Mouse (Mus musculus): ENCODE measurements around the gene Rabl3. TPM values are rescaled to one million over a fixed set of nuclear protein-coding genes. Genes with fewer than 3 reads are reported as not detected.
A peak's percentile ranks its signal among the peaks of the same experiment; 100 is the strongest.

The Rabl3 gene
- total RNA-seq, 2 experiments from 2014 or later: 9.0 to 10.1 TPM

- peak; percentile 58 to 65 for DNase-seq (ENCODE audit: low spot score in 2 of 2)
- intact Hi-C loops (cut with DNase I): no loop called here
Measured at GRCm38 (mm10) chr16:37584218-37585035, 44.7 kb downstream of the Rabl3 start.

DNA sequence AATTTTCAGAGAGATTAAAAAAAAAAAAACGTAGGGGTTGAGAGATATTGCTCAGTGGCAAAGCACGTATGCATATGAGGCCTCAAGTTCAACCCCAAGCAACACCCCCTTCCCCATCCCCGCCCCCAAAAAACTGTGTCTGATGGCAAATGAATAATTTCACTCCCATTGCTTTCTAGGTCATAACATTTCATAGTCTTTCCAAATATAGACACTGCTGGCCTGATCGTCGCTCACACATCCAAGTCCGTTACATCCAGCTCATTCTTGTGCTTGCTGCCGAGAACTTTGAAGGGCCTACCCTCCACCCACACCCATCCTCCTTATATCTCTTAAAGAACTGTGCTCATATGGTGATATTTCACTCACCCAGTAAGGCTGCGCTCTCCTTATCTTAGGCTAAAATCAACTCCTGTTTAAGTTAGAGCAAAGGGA lies 45.5 kb downstream of the Rabl3 start:
- intact Hi-C loops (cut with DNase I): no loop called here
- DNase-seq (ENCODE audit: low spot score in 2 of 2): no peak

DNA sequence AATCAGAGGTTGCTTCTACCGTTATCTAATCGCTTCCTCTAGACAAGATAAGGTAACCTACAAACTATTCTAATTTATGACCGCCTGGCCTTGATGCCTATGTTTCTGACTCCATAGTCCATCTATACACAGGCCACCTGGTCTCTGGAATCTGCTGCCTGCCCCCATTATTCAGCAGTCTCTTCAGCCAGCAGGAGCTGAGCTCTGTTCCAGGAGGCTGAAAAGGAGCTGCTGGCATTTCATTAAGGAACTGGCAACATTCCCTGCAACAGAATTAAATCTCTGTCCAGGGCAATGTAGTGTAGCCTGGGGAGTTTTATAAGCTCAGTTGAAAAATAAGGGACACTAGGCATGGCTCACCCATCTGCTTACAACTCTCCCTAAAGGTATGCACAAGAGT lies 51.2 kb downstream of the Rabl3 start:
- intact Hi-C loops (cut with DNase I): no loop called here
- no peak for DNase-seq (ENCODE audit: low spot score in 2 of 2)

DNA sequence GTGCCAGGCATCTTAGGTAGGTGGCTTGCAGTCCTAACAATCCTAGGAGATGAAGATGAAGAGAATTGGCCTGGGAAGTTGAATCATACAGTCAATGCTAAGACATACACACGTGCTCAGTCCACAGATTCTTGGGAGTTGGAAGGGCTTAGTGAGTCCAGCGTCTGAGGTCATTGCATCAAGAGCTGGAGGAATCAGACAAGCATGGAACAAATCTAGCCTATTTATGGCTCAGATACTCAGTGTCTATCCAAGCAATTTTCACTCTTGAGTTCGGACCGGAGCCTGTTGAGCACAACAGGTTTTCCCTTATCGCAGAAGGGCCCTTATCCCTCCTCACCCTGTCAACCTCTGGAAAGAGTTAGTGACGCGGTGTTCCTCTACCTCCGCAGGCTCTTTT lies 51.9 kb downstream of the Rabl3 start:
- DNase-seq (ENCODE audit: low spot score in 2 of 2): no peak
- intact Hi-C loops (cut with DNase I): no loop called here

GRCm38 (mm10) chr16:37597412-37597811 lies 57.7 kb downstream of the Rabl3 start:
- intact Hi-C loops (cut with DNase I): no loop called here
- no peak for DNase-seq (ENCODE audit: low spot score in 2 of 2)

GRCm38 (mm10) chr16:37598463-37598862 lies 58.8 kb downstream of the Rabl3 start:
- DNase-seq (ENCODE audit: low spot score in 2 of 2): no peak

GRCm38 (mm10) chr16:37599326-37599725 lies 59.6 kb downstream of the Rabl3 start:
- no peak for DNase-seq (ENCODE audit: low spot score in 2 of 2)
- intact Hi-C loops (cut with DNase I): no loop called here

More at GRCm38 (mm10) chr16:37598463-37598862, 58.8 kb downstream of the Rabl3 start:
- intact Hi-C loops (cut with DNase I): no loop called here

GRCm38 (mm10) chr16:37603431-37603830 lies 63.7 kb downstream of the Rabl3 start:
- intact Hi-C loops (cut with DNase I): no loop called here
- DNase-seq (ENCODE audit: low spot score in 2 of 2): no peak

GRCm38 (mm10) chr16:37604243-37604642 lies 64.6 kb downstream of the Rabl3 start:
- no peak for DNase-seq (ENCODE audit: low spot score in 2 of 2)
- intact Hi-C loops (cut with DNase I): no loop called here

DNA sequence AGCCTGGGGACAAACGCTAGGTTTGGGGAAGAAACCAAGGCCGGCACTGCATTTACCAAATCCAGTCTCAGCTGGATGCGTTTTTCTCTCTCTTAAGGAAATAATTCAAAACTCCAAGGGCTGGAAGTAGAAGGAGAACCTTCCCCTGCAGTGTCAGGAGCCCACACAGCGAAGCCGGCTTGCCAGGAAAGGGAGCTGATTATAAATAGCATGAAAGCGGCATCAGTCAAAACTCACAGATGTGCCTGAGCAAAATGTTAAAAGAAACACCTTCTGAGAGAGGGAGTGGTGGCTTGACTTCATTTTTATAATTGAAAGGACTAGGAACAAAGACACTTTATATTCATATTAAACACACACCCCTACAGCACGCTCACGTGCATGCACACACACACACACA lies 70.6 kb downstream of the Rabl3 start:
- intact Hi-C loops (cut with DNase I): no loop called here
- peak; percentile 45 to 49 for DNase-seq (ENCODE audit: low spot score in 2 of 2)

GRCm38 (mm10) chr16:37611072-37611471 lies 71.4 kb downstream of the Rabl3 start:
- intact Hi-C loops (cut with DNase I): no loop called here
- DNase-seq (ENCODE audit: low spot score in 2 of 2): no peak

GRCm38 (mm10) chr16:37612013-37612412 lies 72.3 kb downstream of the Rabl3 start:
- intact Hi-C loops (cut with DNase I): no loop called here
- DNase-seq (ENCODE audit: low spot score in 2 of 2): no peak

- DNase-seq (ENCODE audit: low spot score in 2 of 2): no peak
- intact Hi-C loops (cut with DNase I): no loop called here
Measured at GRCm38 (mm10) chr16:37614540-37614939, 74.9 kb downstream of the Rabl3 start.

DNA sequence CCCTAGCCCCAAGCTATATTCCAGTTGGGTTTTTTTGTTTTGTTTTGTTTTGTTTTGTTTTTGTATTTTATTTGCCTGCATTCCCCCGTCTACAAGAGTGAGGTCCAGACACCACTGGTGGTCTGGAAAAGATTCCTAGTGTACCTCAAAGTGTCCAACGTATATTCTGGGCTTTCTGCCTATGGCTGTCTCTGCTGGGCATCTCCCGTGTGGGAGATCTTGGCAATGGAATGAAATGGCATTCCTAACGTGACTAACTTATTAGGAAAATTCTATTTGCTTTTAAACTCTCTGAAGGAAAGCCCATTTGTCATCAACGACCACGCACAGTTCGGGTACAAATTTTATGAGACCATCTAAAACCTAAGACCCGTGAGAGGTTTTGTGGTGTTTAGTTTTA lies 75.7 kb downstream of the Rabl3 start:
- DNase-seq (ENCODE audit: low spot score in 2 of 2): no peak
- intact Hi-C loops (cut with DNase I): no loop called here

GRCm38 (mm10) chr16:37616104-37616503 lies 76.4 kb downstream of the Rabl3 start:
- DNase-seq (ENCODE audit: low spot score in 2 of 2): no peak

DNA sequence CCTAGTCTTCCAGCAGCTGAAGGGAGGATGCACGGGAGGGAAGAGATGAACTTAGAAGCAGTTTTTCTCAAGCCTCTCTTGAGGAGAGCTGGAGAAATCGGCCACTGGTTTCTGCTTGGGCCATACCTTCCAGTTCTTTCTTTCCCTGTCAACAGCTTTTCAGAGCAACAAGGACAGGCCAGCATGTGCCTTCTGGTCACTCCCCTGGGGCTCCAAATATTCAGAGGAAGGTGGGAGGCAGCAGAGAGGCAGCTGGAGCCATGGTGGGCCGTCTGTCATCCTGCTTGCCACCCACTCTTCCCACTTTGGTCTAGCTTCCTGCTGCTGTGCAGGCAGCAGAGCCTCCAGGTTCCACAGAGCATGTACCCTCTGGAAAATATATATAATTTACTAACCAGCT lies 78.0 kb downstream of the Rabl3 start:
- intact Hi-C loops (cut with DNase I): no loop called here
- DNase-seq (ENCODE audit: low spot score in 2 of 2): peak; percentile 72 to 75

More at GRCm38 (mm10) chr16:37616104-37616503, 76.4 kb downstream of the Rabl3 start:
- intact Hi-C loops (cut with DNase I): no loop called here

Other genes with a start within 250 kb of the Rabl3 start
- gene Stxbp5l, start 154.9 kb upstream of the Rabl3 start, total RNA-seq (2021): 100 to 1,000 TPM; 108 to 122 TPM
- 10 to 100 TPM; 14.1 to 16.7 TPM for gene Gtf2e1, start 96 bp upstream of the Rabl3 start, total RNA-seq (2021)
- not detected for gene Hgd, start 40.3 kb downstream of the Rabl3 start, total RNA-seq (2021)
- gene Ndufb4, start 114.6 kb downstream of the Rabl3 start, total RNA-seq (2021): 10 to 100 TPM; 65.4 to 68.8 TPM
- gene Fstl1, start 237.0 kb downstream of the Rabl3 start, total RNA-seq (2021): 10 to 100 TPM; 28.6 to 32.6 TPM